Mouse (Mus musculus) adrenal gland, postnatal 14 days (tissue): ENCODE data around the gene Mrpl39. TPM values are rescaled to one million over a fixed set of nuclear protein-coding genes. Genes with fewer than 3 reads are reported as not detected.
A peak's percentile ranks its signal among the peaks of the same experiment; 100 is the strongest.

Experiments used
- DNase-seq: peaks from one replicate; pipeline ENCODE4 v3.0.0; 2021; ENCODE audit warnings: mixed read lengths
- long read RNA-seq, 2 experiments: library from polyadenylated mRNA; stranded (forward); transcript quantifications; one replicate each; pipeline ENCODE4 v2.0.0; 2021
- total RNA-seq: library from RNA; stranded (reverse); gene quantifications from 2 replicates; pipeline ENCODE4 v1.2.3, GENCODE M21; 2021

Mrpl39 gene
- total RNA-seq = 54.9 and 56.2 TPM in 2 replicates
- long read RNA-seq, experiment 1, transcript Mrpl39-202 (2 exons, 523 nt) = minor isoform, 7 of 168 reads
- long read RNA-seq, experiment 1, transcript Mrpl39-201 (10 exons, 2,294 nt) = major isoform, 116 of 168 reads
- long read RNA-seq, experiment 1, partial matches to known transcripts = 42 of 168 reads
- long read RNA-seq, experiment 1, other reads (novel, unspliced or antisense) = 3 of 168 reads
- long read RNA-seq, experiment 2, transcript Mrpl39-201 (10 exons, 2,294 nt) = major isoform, 105 of 155 reads
- long read RNA-seq, experiment 2, partial matches to known transcripts = 42 of 155 reads
- long read RNA-seq, experiment 2, other reads (novel, unspliced or antisense) = 6 of 155 reads

DNA sequence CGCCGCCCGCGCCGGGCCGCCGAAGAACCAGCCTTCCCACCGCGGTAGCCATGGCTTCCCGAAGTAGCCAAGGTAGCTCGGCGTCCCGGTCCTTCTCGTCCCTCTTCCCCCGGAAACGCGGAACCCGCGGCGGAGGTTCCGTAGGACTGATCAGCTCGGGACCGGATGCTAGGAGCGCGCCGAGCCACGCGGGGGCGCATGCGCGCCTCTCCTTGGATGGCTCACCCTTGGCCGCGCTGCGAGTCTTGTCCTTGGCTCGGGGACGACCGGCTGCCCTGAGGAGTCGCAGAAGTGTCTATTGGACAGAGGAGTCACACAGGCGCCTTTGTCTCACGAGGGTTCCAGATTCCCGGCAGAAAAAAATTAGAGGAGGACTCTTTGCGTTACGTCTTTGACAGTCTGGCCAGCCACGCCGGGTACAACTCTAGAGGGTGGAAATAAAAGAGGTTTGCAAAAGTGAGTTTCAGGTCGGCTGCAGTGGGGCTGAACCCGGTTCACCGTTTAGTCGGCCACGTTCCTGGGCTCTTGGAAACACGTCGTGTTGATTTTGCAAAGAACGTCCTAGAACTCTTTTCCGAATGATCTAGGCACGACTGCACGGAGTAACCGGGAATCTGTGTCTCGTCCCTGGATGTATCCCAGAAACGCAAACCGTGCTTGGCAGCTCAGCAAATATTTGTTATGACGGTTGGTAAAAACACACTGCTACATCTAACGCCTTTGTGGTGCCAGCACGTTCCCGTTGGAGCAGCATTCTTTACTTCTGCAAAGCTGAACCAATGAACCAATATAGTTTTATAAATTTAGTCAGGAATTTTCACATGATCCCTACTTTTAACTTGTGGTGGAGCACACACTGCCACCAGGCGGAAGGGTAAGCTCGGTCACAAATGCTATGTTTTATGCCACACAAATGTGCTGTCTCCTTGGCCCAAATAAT is at the start of gene Mrpl39:
Gene Mrpl39, minus strand, starts transcription at position 577 of the 940 bp plus-strand sequence.
- DNase-seq = peak; percentile 99

DNA sequence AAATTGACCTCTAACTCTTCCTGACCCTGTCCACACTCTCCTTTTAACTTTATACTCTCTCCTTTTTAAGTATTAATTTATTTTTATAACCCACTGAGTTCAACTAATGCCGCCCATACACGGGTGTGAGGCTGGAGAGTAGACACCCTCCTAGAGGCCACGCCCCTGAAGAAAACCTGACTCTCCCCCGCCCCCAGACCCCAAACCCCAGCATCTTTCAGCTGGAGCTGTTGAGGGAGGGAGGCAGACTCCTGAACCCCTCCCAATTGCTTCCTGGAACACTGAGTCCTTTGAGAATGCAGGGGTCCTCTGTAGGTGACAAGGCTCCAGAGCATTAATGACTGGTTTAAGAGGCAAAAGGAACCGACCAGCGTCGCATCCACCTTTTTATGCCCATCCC is 49.4 kb upstream of the Mrpl39 start:
- DNase-seq = no peak

DNA sequence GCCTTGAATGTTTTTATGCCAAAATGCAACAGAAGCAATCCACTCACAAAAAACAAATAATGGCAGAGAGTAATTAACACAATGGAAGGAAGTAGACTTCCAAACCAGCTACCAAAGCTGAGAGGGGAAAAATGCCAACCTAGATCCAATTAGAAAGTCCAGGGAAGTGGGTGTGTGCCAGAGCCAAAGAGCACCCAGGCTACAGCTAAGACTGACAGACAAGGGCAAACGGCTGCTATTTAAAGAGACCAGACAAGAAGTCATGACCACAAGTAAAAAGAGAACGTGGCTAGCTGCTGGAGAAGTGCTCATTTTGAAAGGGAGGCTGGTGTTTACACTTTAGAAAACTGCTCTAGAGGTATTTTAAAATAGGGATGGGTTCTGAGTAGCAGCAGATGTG is 47.7 kb upstream of the Mrpl39 start:
- no peak for DNase-seq

DNA sequence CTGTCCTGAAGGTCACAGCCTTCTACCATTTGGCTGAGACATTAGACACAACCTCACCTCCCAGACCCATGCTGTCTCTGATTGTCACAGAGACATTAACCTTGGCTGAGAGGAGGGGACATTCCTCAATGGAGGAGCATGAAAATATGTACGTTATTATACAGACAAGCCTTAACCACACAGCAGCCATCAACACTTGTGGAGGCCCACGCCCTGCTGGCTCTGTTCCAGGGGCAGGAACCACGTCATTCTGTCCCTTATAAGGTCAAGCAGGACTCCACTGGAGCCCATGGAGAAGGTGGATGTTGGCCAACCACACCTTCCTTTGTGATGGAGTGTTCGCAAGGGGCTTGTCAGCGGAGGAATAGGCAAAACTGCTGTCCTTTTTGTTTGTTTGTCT is 44.2 kb upstream of the Mrpl39 start:
- DNase-seq = no peak

DNA sequence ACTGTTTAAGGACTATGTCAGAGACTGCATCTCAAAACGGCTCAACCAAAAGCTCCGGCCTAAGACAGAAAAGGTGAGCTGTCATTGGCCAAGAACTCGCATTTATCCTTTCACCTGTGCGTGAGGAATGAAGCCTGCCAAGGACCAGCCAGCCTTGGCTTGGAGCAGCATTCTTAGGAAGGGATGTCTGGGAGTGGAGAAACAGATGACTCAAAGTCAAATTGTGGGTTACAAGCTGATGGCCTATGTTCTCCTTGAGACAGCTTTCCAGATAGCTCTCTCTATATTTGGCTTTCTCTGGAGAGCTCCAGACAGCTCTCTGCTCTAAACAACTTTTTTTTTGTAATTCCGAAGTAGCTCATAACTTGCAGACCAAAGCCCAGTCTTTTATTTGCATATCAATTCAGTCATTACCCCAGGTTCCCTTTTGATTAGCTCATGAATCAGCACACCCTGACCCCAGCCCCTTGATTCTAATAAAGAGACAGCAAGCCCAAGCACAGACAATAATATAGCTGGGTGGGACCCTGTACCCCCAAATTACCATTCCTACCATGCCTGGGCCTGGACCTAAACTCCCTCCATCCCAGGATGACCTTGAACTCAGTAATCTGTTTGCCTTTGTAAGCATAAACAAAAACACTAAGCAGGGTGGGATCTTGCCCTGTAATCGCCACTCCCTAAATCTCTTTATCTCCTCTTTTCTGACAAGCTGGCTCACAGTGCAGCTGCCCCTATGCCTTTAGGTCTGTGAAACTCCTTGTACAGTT is 43.5 kb upstream of the Mrpl39 start:
- DNase-seq = no peak

DNA sequence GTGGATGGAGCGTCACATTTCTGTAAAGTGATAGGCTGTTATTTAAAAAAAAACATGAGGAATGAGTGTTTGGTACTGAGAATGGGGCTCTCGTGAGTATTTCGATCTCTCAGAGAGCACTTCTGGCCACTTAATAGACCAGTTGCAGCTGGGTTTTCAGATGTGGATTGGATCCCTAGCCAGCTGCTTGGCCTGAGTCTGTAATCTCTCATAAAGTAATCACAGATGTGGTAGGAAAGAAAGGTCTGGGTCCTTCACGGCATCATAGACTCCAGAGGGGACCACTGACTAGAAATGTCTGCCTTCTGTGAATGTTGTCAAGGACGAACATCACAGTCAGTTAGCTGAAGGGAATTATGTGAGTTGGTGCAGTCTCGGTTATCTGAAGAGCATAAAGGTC is 42.9 kb upstream of the Mrpl39 start:
- DNase-seq = no peak

DNA sequence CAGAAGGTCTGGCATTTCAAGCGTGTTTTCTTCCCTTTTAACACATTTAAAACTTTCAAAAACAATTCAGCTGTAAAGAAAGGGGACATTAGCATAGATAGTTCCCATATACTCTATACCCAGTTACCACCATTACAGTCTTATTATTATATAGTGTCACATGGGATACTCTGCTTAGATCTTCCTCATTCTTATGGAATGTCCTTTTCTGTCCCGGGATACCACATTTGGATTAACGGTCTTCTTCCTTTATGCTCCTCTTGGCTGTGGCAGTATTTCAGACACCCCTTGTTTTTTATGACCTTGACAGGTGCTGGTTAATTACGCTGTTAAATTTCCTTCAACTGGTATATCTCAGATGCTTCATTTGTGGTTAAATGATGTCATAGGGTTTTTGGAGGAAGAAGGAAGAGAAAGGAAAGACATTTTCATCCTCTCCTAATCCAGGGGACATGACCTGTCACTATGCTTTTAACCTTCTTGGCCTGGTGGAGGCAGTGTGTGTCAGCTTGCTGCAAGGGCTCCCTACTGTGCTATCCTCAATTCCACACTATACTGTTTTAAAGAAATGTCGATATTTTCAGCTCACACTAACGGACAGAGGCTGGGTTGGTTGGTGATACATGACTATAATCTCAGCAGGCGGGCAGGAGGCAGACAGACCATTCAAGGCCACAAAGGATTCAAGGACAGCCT is 40.7 kb upstream of the Mrpl39 start:
- no peak for DNase-seq

DNA sequence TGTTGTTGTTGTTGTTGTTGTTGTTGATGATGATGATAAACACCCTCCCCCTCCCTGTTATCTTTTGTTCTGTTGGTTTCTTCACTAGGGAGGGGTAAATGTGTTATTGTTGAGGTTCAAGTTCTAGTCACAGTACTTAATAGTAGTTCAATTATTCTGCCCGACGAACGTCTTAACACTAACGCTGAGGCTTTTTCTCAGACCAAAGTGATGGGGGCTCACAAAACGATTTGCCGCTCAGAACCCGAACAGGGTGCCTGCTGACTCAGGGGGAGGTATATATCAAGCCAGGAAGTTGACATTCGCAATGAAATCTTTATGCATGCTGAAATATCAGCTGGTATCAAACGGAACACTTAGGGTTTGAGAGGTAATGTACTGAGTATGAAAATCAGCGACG is 39.8 kb upstream of the Mrpl39 start:
- no peak for DNase-seq

DNA sequence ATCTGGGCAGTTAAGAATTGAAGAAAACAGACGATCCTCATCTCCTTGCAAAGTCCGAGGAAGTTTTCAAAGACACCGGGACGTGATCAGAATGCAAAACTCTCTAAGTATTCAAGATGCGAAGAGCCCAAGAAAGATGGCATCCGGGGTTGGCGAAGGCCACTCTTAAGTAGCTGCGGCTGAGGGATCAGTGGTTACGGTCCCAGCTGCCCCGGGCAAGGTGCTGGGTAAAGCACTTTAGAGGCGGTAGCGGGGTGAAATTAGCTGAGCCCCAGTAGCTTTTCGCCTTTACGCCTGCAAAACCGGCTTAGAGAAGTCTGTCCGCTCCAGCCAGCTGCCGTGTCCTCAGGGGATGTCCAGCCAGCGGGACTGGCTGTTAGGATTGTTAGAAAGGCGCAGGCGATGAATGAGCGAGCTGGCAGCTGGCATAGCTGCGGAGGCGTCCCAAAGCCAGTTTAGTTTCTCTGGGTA is 39.3 kb upstream of the Mrpl39 start:
- peak; percentile 65 for DNase-seq

DNA sequence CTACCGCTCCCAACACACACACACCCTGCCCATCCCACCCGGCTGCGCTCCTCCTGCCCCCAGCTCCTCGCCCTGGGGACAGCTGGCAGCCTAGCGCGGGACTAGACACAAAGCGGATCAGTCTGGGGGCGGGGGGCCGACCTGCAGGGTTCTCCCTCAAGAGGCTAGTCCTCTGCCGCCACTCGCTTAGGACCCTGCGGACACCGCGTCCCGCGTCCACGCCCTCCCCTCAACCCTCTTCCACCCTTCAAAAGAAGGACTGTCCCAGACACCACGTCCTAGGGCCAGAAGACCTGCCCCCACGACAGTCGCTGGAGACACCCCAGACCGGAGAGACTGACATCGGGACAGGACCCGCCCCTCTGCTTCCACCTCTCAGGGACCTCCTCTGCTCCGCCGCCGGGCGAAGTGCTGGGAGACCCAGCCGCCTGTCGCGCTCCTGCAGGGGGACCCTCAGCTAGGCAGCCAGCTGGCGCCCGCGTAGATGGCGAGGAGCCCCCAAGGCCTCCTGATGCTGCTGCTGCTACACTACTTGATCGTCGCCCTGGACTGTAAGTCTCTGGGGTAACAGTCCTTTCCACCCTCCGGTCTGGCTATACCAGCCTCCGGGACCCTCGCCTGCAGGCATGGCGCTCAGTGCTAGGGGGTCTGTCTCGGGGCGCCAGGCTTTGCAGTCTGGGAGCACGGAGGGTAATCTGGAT is 38.6 kb upstream of the Mrpl39 start, which contains the start of gene Jam2:
Gene Jam2, plus strand, starts transcription at position 121 of the 701 bp plus-strand sequence.
- DNase-seq = peak; percentile 71

DNA sequence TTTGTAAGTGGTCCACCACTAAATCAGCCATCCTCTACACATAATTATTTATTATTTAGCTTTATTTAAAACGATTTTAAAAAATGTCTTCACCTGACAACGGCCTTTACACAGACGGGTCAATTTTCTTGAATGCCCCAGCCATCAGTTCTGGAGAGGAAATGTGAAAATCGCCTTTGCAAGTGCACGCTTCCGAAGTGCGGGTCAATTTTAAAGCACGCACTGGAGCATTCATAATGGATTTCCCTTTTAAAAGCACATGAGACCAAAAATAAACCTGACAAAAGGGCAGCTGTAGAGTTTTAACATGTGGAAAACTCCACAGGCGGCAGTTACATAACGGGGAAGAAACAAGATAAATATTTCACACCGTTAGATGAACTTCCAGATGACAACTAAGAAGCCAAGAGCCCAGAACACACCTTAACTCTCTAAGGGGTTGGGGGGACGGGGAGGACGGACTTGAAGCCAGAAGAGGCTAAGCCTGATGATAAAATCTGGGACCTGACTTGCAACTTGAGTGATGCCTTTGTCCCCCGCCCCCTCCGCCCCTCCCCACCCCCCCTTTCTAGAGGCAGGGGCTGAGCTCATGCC is 37.8 kb upstream of the Mrpl39 start:
- no peak for DNase-seq

DNA sequence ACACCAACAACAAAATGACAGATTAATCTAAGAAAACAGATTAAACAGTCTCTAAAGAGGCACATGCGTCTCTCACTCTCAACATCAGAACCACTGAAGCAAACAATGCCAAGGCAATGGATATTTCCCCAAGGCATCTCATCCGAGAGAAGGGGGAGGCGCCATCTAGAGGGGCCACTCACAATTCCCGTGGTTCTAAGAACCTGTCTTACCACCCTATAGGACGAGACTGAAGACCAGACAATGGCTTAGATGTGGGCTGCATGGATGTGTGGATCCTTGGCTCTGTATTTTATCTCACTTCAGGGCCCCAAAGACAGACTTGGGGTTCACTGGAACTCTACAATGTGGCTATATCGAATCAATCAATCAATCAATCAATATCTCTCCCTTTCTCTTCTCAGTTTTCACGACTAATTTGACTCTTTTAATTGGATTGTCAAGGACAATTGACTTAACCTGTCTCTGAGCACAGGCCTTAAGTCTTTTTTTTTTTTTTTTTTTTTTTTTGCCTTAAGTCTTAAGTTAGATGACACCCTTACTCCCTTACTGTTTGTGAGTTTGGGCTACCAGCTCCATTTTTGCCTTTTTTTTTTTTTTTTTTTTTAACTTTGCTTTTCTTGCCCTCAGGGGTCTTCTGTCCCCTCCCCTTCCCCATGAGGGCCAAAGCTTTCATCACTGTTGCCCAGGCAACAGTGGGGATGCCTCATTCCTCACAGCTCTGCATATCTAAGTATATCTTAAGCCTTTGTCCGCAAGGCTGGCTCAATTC is 37.1 kb upstream of the Mrpl39 start:
- DNase-seq = no peak

DNA sequence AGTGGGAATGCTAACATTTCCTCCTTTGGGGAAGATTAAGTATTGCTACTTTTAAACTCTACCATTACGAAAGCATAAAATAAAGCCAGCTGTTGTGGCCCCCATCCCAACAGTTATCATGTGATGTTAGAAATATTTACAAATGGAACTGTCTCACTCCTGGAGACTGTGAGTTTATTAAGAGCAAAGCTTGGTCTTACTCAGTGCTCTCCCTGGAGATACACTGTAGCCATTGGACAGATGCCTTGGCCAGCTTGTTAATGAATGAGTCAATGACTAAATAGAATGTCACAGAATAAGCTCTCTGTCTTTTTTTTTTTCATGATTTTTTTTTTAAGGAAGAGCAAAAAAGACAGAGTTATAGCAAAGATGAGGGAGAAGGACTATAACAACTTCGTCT is 35.9 kb upstream of the Mrpl39 start:
- DNase-seq = no peak

DNA sequence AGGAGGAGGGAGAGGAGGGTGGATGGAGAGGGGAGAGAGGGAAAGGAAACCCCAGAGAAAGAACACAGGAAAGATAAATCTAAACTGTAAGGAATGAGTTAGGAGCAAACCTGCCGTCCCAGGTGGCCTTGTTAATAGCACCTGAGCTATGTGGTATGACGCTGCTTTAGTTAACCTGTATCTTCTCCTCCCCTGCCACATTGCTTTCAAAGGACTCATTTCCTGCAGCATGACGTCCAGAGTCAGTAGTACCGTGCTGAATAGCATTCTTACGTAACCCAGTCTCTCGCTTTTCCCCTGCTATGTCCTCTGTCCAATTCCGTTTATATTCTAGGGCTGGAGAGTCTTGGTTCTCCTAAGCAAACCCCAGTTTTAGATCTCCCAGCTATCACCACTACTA is 35.3 kb upstream of the Mrpl39 start:
- no peak for DNase-seq

DNA sequence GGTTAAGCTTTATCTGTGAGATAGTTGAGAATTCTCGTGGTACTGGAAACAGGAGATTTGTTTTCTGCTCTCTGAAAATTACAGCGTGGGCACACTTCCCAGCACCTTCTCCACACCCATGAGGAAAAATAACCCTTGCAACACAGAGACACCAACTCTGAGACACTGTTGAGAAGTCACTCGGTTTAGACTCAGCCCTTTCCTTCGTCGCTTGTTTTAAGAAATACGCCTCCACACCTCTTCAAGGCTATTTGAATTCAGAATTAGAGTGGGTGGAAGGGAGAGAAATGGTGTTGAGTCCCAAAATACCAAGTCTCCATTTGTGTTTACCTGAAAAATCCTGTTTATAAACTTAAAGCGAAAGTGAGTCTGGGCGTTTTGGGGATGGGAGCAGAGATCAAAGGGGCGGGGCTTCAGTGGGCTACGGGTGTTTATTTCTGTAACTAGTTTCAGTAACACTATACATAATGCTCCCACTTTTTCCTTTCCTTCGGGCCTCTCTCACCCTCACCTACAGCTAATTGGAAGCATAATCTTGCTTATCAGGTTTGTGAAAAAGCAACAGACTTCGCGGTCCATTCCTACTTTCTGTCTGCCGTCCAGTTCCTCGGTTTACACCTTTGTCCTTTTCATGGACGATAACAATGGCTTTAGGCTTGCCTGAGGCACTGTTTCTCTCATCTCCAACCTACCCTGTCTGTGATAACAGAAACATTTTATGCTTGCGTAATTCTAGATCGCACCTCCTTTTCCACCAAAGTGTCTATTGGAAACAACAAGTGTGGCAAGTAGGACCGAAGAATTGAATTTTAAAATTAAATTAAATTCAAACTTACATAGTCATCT is 34.3 kb upstream of the Mrpl39 start:
- DNase-seq = no peak

DNA sequence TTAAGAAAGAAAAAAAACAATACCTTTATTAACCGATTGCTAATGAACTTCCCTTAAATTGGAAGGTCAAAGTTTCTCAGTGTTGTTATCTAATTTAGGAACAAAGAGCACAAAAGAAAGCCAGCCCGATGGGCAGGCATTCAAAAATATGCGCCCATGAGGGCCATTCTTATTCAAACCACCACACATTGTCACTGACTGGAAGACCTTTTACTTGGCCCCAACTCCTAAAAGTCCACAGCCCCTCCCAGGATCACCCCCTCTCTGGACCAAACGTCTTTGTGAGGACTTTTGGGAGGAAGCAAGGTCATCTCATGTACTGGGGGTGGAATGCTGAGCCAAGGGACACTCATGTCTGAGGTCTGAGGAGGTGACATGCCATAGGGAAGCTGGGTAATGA is 33.6 kb upstream of the Mrpl39 start:
- no peak for DNase-seq

DNA sequence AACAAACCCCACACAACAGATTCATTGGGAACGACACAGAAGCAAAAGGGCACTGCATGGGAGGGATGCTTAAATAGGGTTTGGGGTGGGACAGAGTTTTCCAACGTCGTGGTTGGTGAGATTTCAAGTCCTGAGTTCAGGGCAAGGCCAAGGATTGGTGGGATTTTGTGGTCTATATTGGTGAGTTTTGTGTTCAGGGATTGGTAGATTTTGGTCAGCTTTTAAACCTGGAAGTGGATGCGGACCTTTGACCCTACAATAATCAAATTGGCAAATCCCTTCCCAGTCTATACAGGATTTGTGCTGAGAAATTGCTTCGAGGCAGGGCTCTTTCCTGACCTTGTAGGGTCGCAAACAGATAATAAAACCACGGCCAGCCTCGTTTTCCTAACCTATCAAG is 32.4 kb upstream of the Mrpl39 start:
- no peak for DNase-seq

DNA sequence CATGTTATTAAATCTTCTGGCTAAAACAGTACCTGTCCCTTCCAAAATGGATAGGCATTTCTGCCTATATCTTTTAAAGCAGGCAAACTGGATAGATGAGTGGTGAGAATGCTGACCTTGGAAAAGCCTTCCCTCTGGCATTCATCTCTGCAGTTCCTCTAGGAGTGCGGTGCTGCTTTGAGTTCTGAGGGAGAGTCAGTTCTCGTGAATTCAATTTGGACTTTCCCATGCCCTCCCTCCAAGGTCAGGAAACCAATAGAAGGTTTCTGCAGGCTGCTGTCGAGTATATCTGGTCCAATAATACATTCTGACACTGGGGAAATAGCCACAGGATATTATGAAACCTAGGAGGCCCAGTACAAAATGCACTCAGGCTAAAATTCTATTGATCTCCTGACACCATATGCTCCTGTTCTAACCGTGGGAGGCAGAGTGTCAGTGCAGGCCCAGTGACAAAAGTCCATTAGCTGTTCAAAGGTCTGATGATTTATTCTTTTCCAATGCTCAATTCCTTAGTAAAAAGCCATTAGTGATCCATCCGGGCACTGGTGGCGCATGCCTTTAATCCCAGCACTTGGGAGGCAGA is 10.3 kb upstream of the Mrpl39 start:
- peak; percentile 23 for DNase-seq
